Mouse (Mus musculus) bone marrow, adult 2 months (tissue): ENCODE measurements around the gene Wbp1l.

Experiments
- CTCF ChIP-seq: fragments of 200-500 bp; IDR thresholded peaks from 2 replicates; pipeline ENCODE4 v1.5.1; 2011; ENCODE audit warnings: low read length, control low read depth; ENCODE audit not compliant: control insufficient read depth, insufficient read depth
- POLR2A ChIP-seq: fragments of 200-500 bp; IDR thresholded peaks from 2 replicates; pipeline ENCODE4 v1.6.1; 2011; ENCODE audit warnings: low read depth, mild to moderate bottlenecking, control low read depth, low read length, borderline replicate concordance; ENCODE audit not compliant: control insufficient read depth

GRCm38 (mm10) chr19:46672766-46673418 lies 74.0 kb downstream of the Wbp1l start, which contains the start of gene Cyp17a1:
- TF ChIP-seq POLR2A (no peak), CTCF (no peak)
